Mouse (Mus musculus): ENCODE measurements around the gene Iqsec1. TPM values are rescaled to one million over a fixed set of nuclear protein-coding genes. Genes with fewer than 3 reads are reported as not detected.
A peak's percentile ranks its signal among the peaks of the same experiment; 100 is the strongest.

Iqsec1 gene
- 26.3 and 33.4 TPM in 2 replicates for polyA plus RNA-seq (2014; fragmentation: Nextera tagmentation; extraction: Ambion mirVana)

- Histone ChIP-seq H3K9me3 (ENCODE audit: control insufficient read depth, low read length) (no peaks in the 10 kb centered on the region), H3K4me2 (ENCODE audit: low read depth, low read length) (peak within 1 kb of the TSS; percentile 99), H3K4me3 (ENCODE audit: low read depth, low read length) (peak within 1 kb of the TSS; percentile 66), H3K27me3 (ENCODE audit: control insufficient read depth, insufficient read depth, low read length) (no peaks in the 10 kb centered on the region), H3K27ac (ENCODE audit: low read depth, low read length) (peak within 1 kb of the TSS; percentile 22), H3K9ac (replicated peaks; ENCODE audit: low read depth, low read length) (peak within 1 kb of the TSS; percentile 70), H3K4me1 (ENCODE audit: control insufficient read depth, insufficient read depth, low read length) (0 out of 2 replicates have a peak, but pooled peaks cover 3% of the 10 kb centered on the region), H3K36me3 (ENCODE audit: control insufficient read depth, insufficient read depth, low read length) (no peaks in the 10 kb centered on the region)
- peak; percentile 94 for ATAC-seq (ENCODE audit: low read depth)
- 2% methylated on average over 29 of the region's 39 CpGs for WGBS
Observed at GRCm38 (mm10) chr6:90988648-90989317, at the start of gene Iqsec1. TSS of gene Iqsec1 (minus strand) at chr6:90988685.

GRCm38 (mm10) chr6:91028256-91028655, 39.8 kb upstream of the Iqsec1 start:
- WGBS, result 91% methylated on average over 5 of the region's 5 CpGs
- Histone ChIP-seq H3K4me1 (ENCODE audit: control insufficient read depth, insufficient read depth, low read length) (no peaks in the 10 kb centered on the region), H3K4me2 (ENCODE audit: low read depth, low read length) (no peak overlapping the region), H3K36me3 (ENCODE audit: control insufficient read depth, insufficient read depth, low read length) (0 out of 2 replicates have a peak, but pooled peaks cover 21% of the 10 kb centered on the region), H3K9me3 (ENCODE audit: control insufficient read depth, low read length) (no peaks in the 10 kb centered on the region), H3K27ac (ENCODE audit: low read depth, low read length) (no peak overlapping the region), H3K9ac (replicated peaks; ENCODE audit: low read depth, low read length) (no peak overlapping the region), H3K27me3 (ENCODE audit: control insufficient read depth, insufficient read depth, low read length) (no peaks in the 10 kb centered on the region), H3K4me3 (ENCODE audit: low read depth, low read length) (no peak overlapping the region)
- ATAC-seq (ENCODE audit: low read depth), result no peak

- Histone ChIP-seq H3K4me3 (ENCODE audit: low read depth, low read length) (no peak overlapping the region), H3K27ac (ENCODE audit: low read depth, low read length) (no peak overlapping the region), H3K27me3 (ENCODE audit: control insufficient read depth, insufficient read depth, low read length) (no peaks in the 10 kb centered on the region), H3K9ac (replicated peaks; ENCODE audit: low read depth, low read length) (no peak overlapping the region), H3K4me2 (ENCODE audit: low read depth, low read length) (no peak overlapping the region), H3K4me1 (ENCODE audit: control insufficient read depth, insufficient read depth, low read length) (no peaks in the 10 kb centered on the region), H3K36me3 (ENCODE audit: control insufficient read depth, insufficient read depth, low read length) (no peaks in the 10 kb centered on the region), H3K9me3 (ENCODE audit: control insufficient read depth, low read length) (no peaks in the 10 kb centered on the region)
- 61% methylated on average over 7 of the region's 7 CpGs for WGBS
- peak; percentile 63 for ATAC-seq (ENCODE audit: low read depth)
Observed at GRCm38 (mm10) chr6:91020810-91021209, 32.3 kb upstream of the Iqsec1 start.

GRCm38 (mm10) chr6:91016600-91017230, 28.2 kb upstream of the Iqsec1 start:
- Histone ChIP-seq H3K27ac (ENCODE audit: low read depth, low read length) (no peak overlapping the region), H3K4me1 (ENCODE audit: control insufficient read depth, insufficient read depth, low read length) (no peaks in the 10 kb centered on the region), H3K9me3 (ENCODE audit: control insufficient read depth, low read length) (no peaks in the 10 kb centered on the region), H3K9ac (replicated peaks; ENCODE audit: low read depth, low read length) (no peak overlapping the region), H3K4me2 (ENCODE audit: low read depth, low read length) (no peak overlapping the region), H3K36me3 (ENCODE audit: control insufficient read depth, insufficient read depth, low read length) (no peaks in the 10 kb centered on the region), H3K27me3 (ENCODE audit: control insufficient read depth, insufficient read depth, low read length) (no peaks in the 10 kb centered on the region), H3K4me3 (ENCODE audit: low read depth, low read length) (no peak overlapping the region)
- 92% methylated on average over 7 of the region's 7 CpGs for WGBS
- ATAC-seq (ENCODE audit: low read depth), result no peak

GRCm38 (mm10) chr6:91014198-91014958, 25.9 kb upstream of the Iqsec1 start:
- H3K27me3 ChIP-seq (ENCODE audit: control insufficient read depth, insufficient read depth, low read length), result no peaks in the 10 kb centered on the region
- WGBS, result 68% methylated on average over 9 of the region's 9 CpGs
- no peaks in the 10 kb centered on the region for H3K4me1 ChIP-seq (ENCODE audit: control insufficient read depth, insufficient read depth, low read length)
- H3K4me2 ChIP-seq (ENCODE audit: low read depth, low read length), result no peak overlapping the region
- ATAC-seq (ENCODE audit: low read depth), result no peak
- no peaks in the 10 kb centered on the region for H3K9me3 ChIP-seq (ENCODE audit: control insufficient read depth, low read length)
- no peak overlapping the region for H3K9ac ChIP-seq (replicated peaks; ENCODE audit: low read depth, low read length)
- H3K36me3 ChIP-seq (ENCODE audit: control insufficient read depth, insufficient read depth, low read length), result no peaks in the 10 kb centered on the region
- no peak overlapping the region for H3K27ac ChIP-seq (ENCODE audit: low read depth, low read length)
- no peak overlapping the region for H3K4me3 ChIP-seq (ENCODE audit: low read depth, low read length)

- no peaks in the 10 kb centered on the region for H3K4me1 ChIP-seq (ENCODE audit: control insufficient read depth, insufficient read depth, low read length)
- no peak overlapping the region for H3K4me2 ChIP-seq (ENCODE audit: low read depth, low read length)
- H3K9ac ChIP-seq (replicated peaks; ENCODE audit: low read depth, low read length), result no peak overlapping the region
- no peak overlapping the region for H3K27ac ChIP-seq (ENCODE audit: low read depth, low read length)
- H3K4me3 ChIP-seq (ENCODE audit: low read depth, low read length), result no peak overlapping the region
- 85% methylated on average over 3 of the region's 3 CpGs for WGBS
- H3K9me3 ChIP-seq (ENCODE audit: control insufficient read depth, low read length), result no peaks in the 10 kb centered on the region
- no peaks in the 10 kb centered on the region for H3K36me3 ChIP-seq (ENCODE audit: control insufficient read depth, insufficient read depth, low read length)
- no peaks in the 10 kb centered on the region for H3K27me3 ChIP-seq (ENCODE audit: control insufficient read depth, insufficient read depth, low read length)
- ATAC-seq (ENCODE audit: low read depth), result no peak
Observed at GRCm38 (mm10) chr6:91012458-91012857, 24.0 kb upstream of the Iqsec1 start.

GRCm38 (mm10) chr6:91011568-91011967, 23.1 kb upstream of the Iqsec1 start:
- no peaks in the 10 kb centered on the region for H3K36me3 ChIP-seq (ENCODE audit: control insufficient read depth, insufficient read depth, low read length)
- H3K27ac ChIP-seq (ENCODE audit: low read depth, low read length), result no peak overlapping the region
- H3K9me3 ChIP-seq (ENCODE audit: control insufficient read depth, low read length), result no peaks in the 10 kb centered on the region
- H3K4me3 ChIP-seq (ENCODE audit: low read depth, low read length), result no peak overlapping the region
- H3K27me3 ChIP-seq (ENCODE audit: control insufficient read depth, insufficient read depth, low read length), result no peaks in the 10 kb centered on the region
- H3K4me1 ChIP-seq (ENCODE audit: control insufficient read depth, insufficient read depth, low read length), result no peaks in the 10 kb centered on the region
- no peak for ATAC-seq (ENCODE audit: low read depth)
- no peak overlapping the region for H3K4me2 ChIP-seq (ENCODE audit: low read depth, low read length)
- H3K9ac ChIP-seq (replicated peaks; ENCODE audit: low read depth, low read length), result no peak overlapping the region
- WGBS, result 82% methylated on average over 4 of the region's 4 CpGs

- no peaks in the 10 kb centered on the region for H3K9me3 ChIP-seq (ENCODE audit: control insufficient read depth, low read length)
- H3K36me3 ChIP-seq (ENCODE audit: control insufficient read depth, insufficient read depth, low read length), result no peaks in the 10 kb centered on the region
- no peaks in the 10 kb centered on the region for H3K4me1 ChIP-seq (ENCODE audit: control insufficient read depth, insufficient read depth, low read length)
- H3K4me2 ChIP-seq (ENCODE audit: low read depth, low read length), result no peak overlapping the region
- no peaks in the 10 kb centered on the region for H3K27me3 ChIP-seq (ENCODE audit: control insufficient read depth, insufficient read depth, low read length)
- WGBS, result 92% methylated on average over 3 of the region's 3 CpGs
- no peak for ATAC-seq (ENCODE audit: low read depth)
- no peak overlapping the region for H3K4me3 ChIP-seq (ENCODE audit: low read depth, low read length)
- no peak overlapping the region for H3K9ac ChIP-seq (replicated peaks; ENCODE audit: low read depth, low read length)
- H3K27ac ChIP-seq (ENCODE audit: low read depth, low read length), result no peak overlapping the region
Observed at GRCm38 (mm10) chr6:91008284-91008830, 19.9 kb upstream of the Iqsec1 start.
